Mouse (Mus musculus) kidney, adult 2 months (tissue): ENCODE measurements around the gene Zfp385c.

Source experiments
- CTCF ChIP-seq: fragments of 200-500 bp; conservative IDR thresholded peaks from 2 replicates; pipeline ENCODE4 v1.5.1; 2011; ENCODE audit warnings: low read depth, mild to moderate bottlenecking, control low read depth, low read length, moderate library complexity, mixed read lengths; ENCODE audit not compliant: insufficient read depth, insufficient read length
- POLR2A ChIP-seq: fragments of 200-500 bp; IDR thresholded peaks from one replicate; pipeline ENCODE4 v1.6.1; 2011; ENCODE audit warnings: low read depth, low read length, control low read depth

GRCm38 (mm10) chr11:100703366-100703765 lies 11.1 kb upstream of the Zfp385c start:
- TF ChIP-seq CTCF: no peak
- no peak for TF ChIP-seq POLR2A
